Mouse (Mus musculus): ENCODE results near the gene Gm20503. TPM values are rescaled to one million over a fixed set of nuclear protein-coding genes. Genes with fewer than 3 reads are reported as not detected.

Gm20503 gene
- 9.3 and 9.8 TPM in 2 replicates for polyA plus RNA-seq (2016; fragmentation: Nextera tagmentation; extraction: Ambion mirVana)

- Histone ChIP-seq H3K4me1 (peaks cover 36% of the 10 kb centered on the region), H3K27ac (peak within 1 kb of the TSS; percentile 92), H3K9me3 (replicated peaks) (no peaks in the 10 kb centered on the region), H3K4me3 (peak within 1 kb of the TSS; percentile 85), H3K36me3 (no peaks in the 10 kb centered on the region), H3K27me3 (ENCODE audit: low read depth, poor library complexity, severe bottlenecking) (no peaks in the 10 kb centered on the region)
- under 1% methylated on average over 89 of the region's 89 CpGs for WGBS
- DNase-seq (ENCODE audit: low spot score) = peak; percentile 94
These were observed at the start of gene Gm20503 for GRCm38 (mm10) chr4:59002948-59003805. Gm20503 (plus strand) TSS chr4:59003210.

- Histone ChIP-seq H3K27me3 (ENCODE audit: low read depth, poor library complexity, severe bottlenecking) (no peaks in the 10 kb centered on the region), H3K4me1 (no peaks in the 10 kb centered on the region), H3K27ac (no peak overlapping the region), H3K4me3 (no peak overlapping the region), H3K36me3 (peaks cover 10% of the 10 kb centered on the region), H3K9me3 (replicated peaks) (no peaks in the 10 kb centered on the region)
- WGBS = 93% methylated on average over 15 of the region's 15 CpGs
- DNase-seq (ENCODE audit: low spot score) = no peak
These were observed 41.3 kb upstream of the Gm20503 start for GRCm38 (mm10) chr4:58961719-58962118.

GRCm38 (mm10) chr4:58963271-58963670 lies 39.7 kb upstream of the Gm20503 start:
- Histone ChIP-seq H3K4me3 (no peak overlapping the region), H3K36me3 (no peaks in the 10 kb centered on the region), H3K27me3 (ENCODE audit: low read depth, poor library complexity, severe bottlenecking) (no peaks in the 10 kb centered on the region), H3K9me3 (replicated peaks) (no peaks in the 10 kb centered on the region), H3K4me1 (no peaks in the 10 kb centered on the region), H3K27ac (no peak overlapping the region)
- WGBS = 93% methylated on average over 4 of the region's 4 CpGs
- no peak for DNase-seq (ENCODE audit: low spot score)

GRCm38 (mm10) chr4:58965136-58965535 lies 37.9 kb upstream of the Gm20503 start:
- Histone ChIP-seq H3K9me3 (replicated peaks) (no peaks in the 10 kb centered on the region), H3K4me1 (no peaks in the 10 kb centered on the region), H3K27me3 (ENCODE audit: low read depth, poor library complexity, severe bottlenecking) (no peaks in the 10 kb centered on the region), H3K4me3 (no peak overlapping the region), H3K36me3 (no peaks in the 10 kb centered on the region), H3K27ac (no peak overlapping the region)
- WGBS = 91% methylated on average over 1 of the region's 1 CpGs
- DNase-seq (ENCODE audit: low spot score) = no peak

GRCm38 (mm10) chr4:58970678-58971077 lies 32.3 kb upstream of the Gm20503 start:
- H3K9me3 ChIP-seq (replicated peaks) = no peaks in the 10 kb centered on the region

GRCm38 (mm10) chr4:58975711-58976110 lies 27.3 kb upstream of the Gm20503 start:
- Histone ChIP-seq H3K36me3 (peaks cover 8% of the 10 kb centered on the region; the same call in 1 of the 2 replicates), H3K27me3 (ENCODE audit: low read depth, poor library complexity, severe bottlenecking) (no peaks in the 10 kb centered on the region), H3K4me1 (no peaks in the 10 kb centered on the region), H3K9me3 (replicated peaks) (no peaks in the 10 kb centered on the region), H3K4me3 (no peak overlapping the region), H3K27ac (no peak overlapping the region)
- no peak for DNase-seq (ENCODE audit: low spot score)
- WGBS = 80% methylated on average over 5 of the region's 5 CpGs

More at GRCm38 (mm10) chr4:58970678-58971077, 32.3 kb upstream of the Gm20503 start:
- Histone ChIP-seq H3K36me3 (peaks cover 8% of the 10 kb centered on the region; the same call in 1 of the 2 replicates), H3K4me1 (no peaks in the 10 kb centered on the region), H3K4me3 (no peak overlapping the region), H3K27ac (no peak overlapping the region), H3K27me3 (ENCODE audit: low read depth, poor library complexity, severe bottlenecking) (no peaks in the 10 kb centered on the region)
- WGBS = 86% methylated on average over 4 of the region's 4 CpGs
- DNase-seq (ENCODE audit: low spot score) = no peak

GRCm38 (mm10) chr4:58981421-58981820 lies 21.6 kb upstream of the Gm20503 start:
- Histone ChIP-seq H3K4me3 (no peak overlapping the region), H3K27ac (no peak overlapping the region), H3K4me1 (peaks cover 3% of the 10 kb centered on the region), H3K27me3 (ENCODE audit: low read depth, poor library complexity, severe bottlenecking) (no peaks in the 10 kb centered on the region), H3K9me3 (replicated peaks) (no peaks in the 10 kb centered on the region), H3K36me3 (no peaks in the 10 kb centered on the region)
- DNase-seq (ENCODE audit: low spot score) = no peak
- 90% methylated on average over 6 of the region's 6 CpGs for WGBS

GRCm38 (mm10) chr4:58982806-58983205 lies 20.2 kb upstream of the Gm20503 start:
- H3K9me3 ChIP-seq (replicated peaks) = no peaks in the 10 kb centered on the region
- 88% methylated on average over 8 of the region's 8 CpGs for WGBS
- H3K27me3 ChIP-seq (ENCODE audit: low read depth, poor library complexity, severe bottlenecking) = no peaks in the 10 kb centered on the region
- H3K27ac ChIP-seq = no peak overlapping the region
- H3K36me3 ChIP-seq = no peaks in the 10 kb centered on the region
- peaks cover 17% of the 10 kb centered on the region for H3K4me1 ChIP-seq
- no peak overlapping the region for H3K4me3 ChIP-seq
- no peak for DNase-seq (ENCODE audit: low spot score)

- peak; percentile 89 for DNase-seq (ENCODE audit: low spot score)
- Histone ChIP-seq H3K4me1 (peaks cover 19% of the 10 kb centered on the region), H3K36me3 (no peaks in the 10 kb centered on the region), H3K4me3 (no peak overlapping the region), H3K27me3 (ENCODE audit: low read depth, poor library complexity, severe bottlenecking) (no peaks in the 10 kb centered on the region), H3K27ac (no peak overlapping the region), H3K9me3 (replicated peaks) (no peaks in the 10 kb centered on the region)
- 19% methylated on average over 7 of the region's 7 CpGs for WGBS
These were observed 17.8 kb upstream of the Gm20503 start for GRCm38 (mm10) chr4:58985157-58985648.

- Histone ChIP-seq H3K4me1 (peaks cover 19% of the 10 kb centered on the region), H3K9me3 (replicated peaks) (no peaks in the 10 kb centered on the region), H3K36me3 (no peaks in the 10 kb centered on the region), H3K4me3 (peak within 1 kb of the TSS; percentile 76), H3K27me3 (ENCODE audit: low read depth, poor library complexity, severe bottlenecking) (no peaks in the 10 kb centered on the region), H3K27ac (peak within 1 kb of the TSS; percentile 86)
- WGBS = 3% methylated on average over 28 of the region's 28 CpGs
- peak; percentile 88 for DNase-seq (ENCODE audit: low spot score)
These were observed 16.3 kb upstream of the Gm20503 start, which contains the start of gene Ptgr1 for GRCm38 (mm10) chr4:58986540-58987190. Ptgr1 (minus strand) TSS chr4:58987119.

GRCm38 (mm10) chr4:58989303-58989898 lies 13.6 kb upstream of the Gm20503 start:
- no peaks in the 10 kb centered on the region for H3K27me3 ChIP-seq (ENCODE audit: low read depth, poor library complexity, severe bottlenecking)
- WGBS = 90% methylated on average over 7 of the region's 7 CpGs
- DNase-seq (ENCODE audit: low spot score) = no peak

GRCm38 (mm10) chr4:58990609-58991434 lies 12.2 kb upstream of the Gm20503 start:
- H3K4me3 ChIP-seq = no peak overlapping the region
- no peaks in the 10 kb centered on the region for H3K36me3 ChIP-seq
- 88% methylated on average over 17 of the region's 17 CpGs for WGBS
- DNase-seq (ENCODE audit: low spot score) = no peak
- H3K27ac ChIP-seq = no peak overlapping the region
- no peaks in the 10 kb centered on the region for H3K27me3 ChIP-seq (ENCODE audit: low read depth, poor library complexity, severe bottlenecking)
- peaks cover 24% of the 10 kb centered on the region for H3K4me1 ChIP-seq
- no peaks in the 10 kb centered on the region for H3K9me3 ChIP-seq (replicated peaks)

More at GRCm38 (mm10) chr4:58989303-58989898, 13.6 kb upstream of the Gm20503 start:
- no peak overlapping the region for H3K4me3 ChIP-seq
- no peaks in the 10 kb centered on the region for H3K9me3 ChIP-seq (replicated peaks)
- H3K36me3 ChIP-seq = no peaks in the 10 kb centered on the region
- H3K4me1 ChIP-seq = peaks cover 19% of the 10 kb centered on the region
- no peak overlapping the region for H3K27ac ChIP-seq
